Mouse (Mus musculus): ENCODE data around the gene Gm7971.
"Not testable (repeated sequence)": the region's sequence is repeated elsewhere in the genome, so short reads cannot be mapped to it uniquely, and the experiment has no call there.

Gm7971 gene

DNA sequence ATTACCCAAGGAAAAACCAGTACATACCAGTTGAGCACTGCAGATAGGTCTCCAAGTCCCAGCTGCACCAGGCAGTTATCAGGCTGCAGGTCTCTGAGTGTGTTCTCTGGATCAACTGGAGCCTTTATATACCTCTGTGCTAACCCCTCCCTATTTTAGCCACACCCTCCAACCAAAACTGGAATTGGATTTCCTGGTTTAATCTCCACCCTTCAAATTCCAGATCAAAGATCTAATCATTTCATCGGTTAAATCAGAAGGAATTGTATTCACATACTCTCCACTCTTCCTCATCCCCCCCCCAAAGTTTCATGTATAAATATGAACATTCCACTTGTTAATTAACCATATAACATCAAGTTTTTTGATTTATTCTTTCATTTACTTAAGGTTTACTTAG lies at the start of gene Gm7971:
TSS of gene Gm7971 (minus strand) at position 101 of the 400 bp plus-strand sequence.
- DNase-seq (ENCODE audit: low read depth, low spot score); H3K27me3 ChIP-seq (ENCODE audit: control insufficient read depth, insufficient read depth, low read length, poor library complexity, severe bottlenecking); H3K36me3 ChIP-seq (ENCODE audit: control insufficient read depth, insufficient read depth, low read length, poor library complexity, severe bottlenecking): not testable (repeated sequence)

Measured in splenic B cell, adult 2 months (primary cell).